Mouse (Mus musculus) lung, postnatal 0 days (tissue): Measurements from ENCODE around the gene Eif4h. TPM values are rescaled to one million over a fixed set of nuclear protein-coding genes. Genes with fewer than 3 reads are reported as not detected.

Experiments used
- ATAC-seq: fragments of 200-750 bp; cut with Nextera tagmentation; 2 replicates; pipeline ENCODE4 v1.8.0; 2017; ENCODE audit warnings: moderate library complexity
- DNase-seq: peaks from one replicate; pipeline ENCODE4 v3.0.0-alpha.2; 2016; ENCODE audit warnings: low spot score
- H3K27ac ChIP-seq: fragments of 300-500 bp; sonication (generic); 2 replicates; pipeline ENCODE4 v1.5.1; 2014; ENCODE audit warnings: antibody characterized with exemption, mild to moderate bottlenecking, low read length, mixed read lengths
- H3K27me3 ChIP-seq: fragments of 300-500 bp; sonication (generic); replicated peaks from 2 replicates; pipeline ENCODE4 v1.6.1; 2014; ENCODE audit warnings: low read length, mixed read lengths; ENCODE audit not compliant: insufficient read depth
- H3K36me3 ChIP-seq: fragments of 300-500 bp; sonication (generic); 2 replicates; pipeline ENCODE4 v1.6.1; 2014; ENCODE audit warnings: low read length, mixed read lengths; ENCODE audit not compliant: insufficient read depth
- H3K4me1 ChIP-seq: fragments of 300-500 bp; sonication (generic); 2 replicates; pipeline ENCODE4 v1.6.1; 2014; ENCODE audit warnings: antibody characterized with exemption, low read depth, low read length, mixed read lengths; ENCODE audit not compliant: insufficient read depth
- H3K4me2 ChIP-seq: fragments of 300-500 bp; sonication (generic); replicated peaks from 2 replicates; pipeline ENCODE4 v1.6.1; 2014; ENCODE audit warnings: low read depth, mild to moderate bottlenecking, low read length, moderate library complexity, mixed read lengths
- H3K4me3 ChIP-seq: fragments of 300-500 bp; sonication (generic); 2 replicates; pipeline ENCODE4 v1.5.1; 2014; ENCODE audit warnings: low read depth, low read length
- H3K9ac ChIP-seq: fragments of 300-500 bp; sonication (generic); replicated peaks from 2 replicates; pipeline ENCODE4 v1.6.1; 2014; ENCODE audit warnings: low read depth, mild to moderate bottlenecking
- H3K9me3 ChIP-seq: fragments of 300-500 bp; sonication (generic); 2 replicates; pipeline ENCODE4 v1.6.1; 2016; ENCODE audit warnings: low read length, mixed read lengths
- CTCF ChIP-seq: IDR thresholded peaks from 2 replicates; pipeline ENCODE4 v1.5.1; 2016; ENCODE audit warnings: antibody characterized with exemption, mild to moderate bottlenecking
- EP300 ChIP-seq: IDR thresholded peaks from 2 replicates; pipeline ENCODE4 v1.6.1; 2016; ENCODE audit warnings: antibody characterized with exemption, mild to moderate bottlenecking, control low read depth
- WGBS: fragments of 180-500 bp; shearing (Covaris S2); extraction: QIAGEN DNeasy Blood & Tissue Kit; methylation state at CpG from one replicate; pipeline ENCODE4 v1.1.7; 2014; 5-methylcytosine and 5-hydroxymethylcytosine counted together
- polyA plus RNA-seq: library from polyadenylated mRNA; unstranded; fragments of >200 nt; fragmentation: Nextera tagmentation; extraction: Ambion mirVana; gene quantifications from 2 replicates; pipeline ENCODE4 v1.2.1, GENCODE M21; 2015

Gene Eif4h
- polyA plus RNA-seq, 1 experiment from 2014 or later: 485 TPM

DNA sequence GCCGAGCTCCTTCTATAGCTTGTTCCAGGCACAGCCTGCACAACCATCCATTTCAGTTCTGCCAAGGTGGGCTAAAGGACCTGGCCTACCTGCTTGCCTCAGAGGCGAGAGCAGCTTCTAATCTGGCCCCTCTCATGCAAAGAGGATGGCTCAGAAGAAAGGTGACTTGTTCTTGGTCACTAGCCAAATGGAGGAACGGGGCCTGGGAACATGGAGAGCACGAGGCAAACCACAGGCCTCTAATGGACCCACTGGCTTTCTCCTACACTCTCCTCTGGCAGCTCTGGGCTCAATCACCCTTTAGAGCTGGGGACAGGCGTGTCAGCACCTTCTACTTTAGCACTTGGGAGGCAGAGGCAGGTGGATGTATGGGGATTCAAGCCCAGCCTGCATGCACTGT lies 35.7 kb upstream of the Eif4h start:
- Histone ChIP-seq H3K9ac (peak overlapping the region; percentile 13), H3K27me3 (no peaks in the 10 kb centered on the region), H3K4me3 (no peak overlapping the region), H3K4me1 (peaks cover 24% of the 10 kb centered on the region; the same call in 1 of the 2 replicates), H3K27ac (peak overlapping the region; percentile 89), H3K4me2 (no peak overlapping the region), H3K36me3 (0 out of 2 replicates have a peak, but pooled peaks cover 10% of the 10 kb centered on the region), H3K9me3 (no peaks in the 10 kb centered on the region)
- no peak for DNase-seq
- WGBS: 66% methylated on average over 5 of the region's 5 CpGs
- TF ChIP-seq CTCF (no peak), EP300 (no peak)
- no peak for ATAC-seq

DNA sequence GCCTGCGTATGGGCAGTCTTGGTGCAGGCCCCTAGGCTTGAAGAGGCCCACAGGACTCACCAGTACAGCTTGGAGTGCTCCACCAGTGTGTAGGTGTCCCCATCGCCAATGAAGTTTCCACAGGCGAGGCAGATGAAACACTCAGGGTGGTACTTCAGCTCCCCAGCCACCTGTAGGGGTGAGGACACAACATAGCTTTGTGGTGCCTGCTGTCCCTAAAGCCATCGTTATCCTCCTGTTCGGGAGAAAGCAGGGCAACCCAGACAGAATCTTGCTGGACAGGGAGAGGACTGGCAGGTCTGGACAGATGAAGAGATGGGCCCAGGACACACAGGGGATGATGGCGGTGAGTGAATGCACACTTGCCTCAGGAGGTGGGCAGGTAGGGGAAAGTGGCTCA lies 33.3 kb upstream of the Eif4h start:
- Histone ChIP-seq H3K27ac (no peak overlapping the region), H3K27me3 (no peaks in the 10 kb centered on the region), H3K4me3 (no peak overlapping the region), H3K36me3 (0 out of 2 replicates have a peak, but pooled peaks cover 14% of the 10 kb centered on the region), H3K9ac (no peak overlapping the region), H3K4me1 (peaks cover 15% of the 10 kb centered on the region; the same call in 1 of the 2 replicates), H3K4me2 (no peak overlapping the region), H3K9me3 (no peaks in the 10 kb centered on the region)
- no peak for ATAC-seq
- TF ChIP-seq EP300: no peak
- no peak for TF ChIP-seq CTCF
- no peak for DNase-seq
- 88% methylated on average over 6 of the region's 6 CpGs for WGBS

GRCm38 (mm10) chr5:134672198-134672516 lies 32.9 kb upstream of the Eif4h start:
- WGBS: 89% methylated on average over 1 of the region's 1 CpGs
- H3K4me1 ChIP-seq: peaks cover 15% of the 10 kb centered on the region; the same call in 1 of the 2 replicates
- TF ChIP-seq EP300: no peak
- no peak for TF ChIP-seq CTCF
- DNase-seq: no peak
- no peak overlapping the region for H3K4me3 ChIP-seq
- H3K4me2 ChIP-seq: no peak overlapping the region
- H3K9me3 ChIP-seq: no peaks in the 10 kb centered on the region
- no peaks in the 10 kb centered on the region for H3K27me3 ChIP-seq
- no peak for ATAC-seq
- 0 out of 2 replicates have a peak overlapping the region, but pooled peaks have one; percentile 28 for H3K27ac ChIP-seq
- 0 out of 2 replicates have a peak, but pooled peaks cover 14% of the 10 kb centered on the region for H3K36me3 ChIP-seq
- H3K9ac ChIP-seq: no peak overlapping the region

DNA sequence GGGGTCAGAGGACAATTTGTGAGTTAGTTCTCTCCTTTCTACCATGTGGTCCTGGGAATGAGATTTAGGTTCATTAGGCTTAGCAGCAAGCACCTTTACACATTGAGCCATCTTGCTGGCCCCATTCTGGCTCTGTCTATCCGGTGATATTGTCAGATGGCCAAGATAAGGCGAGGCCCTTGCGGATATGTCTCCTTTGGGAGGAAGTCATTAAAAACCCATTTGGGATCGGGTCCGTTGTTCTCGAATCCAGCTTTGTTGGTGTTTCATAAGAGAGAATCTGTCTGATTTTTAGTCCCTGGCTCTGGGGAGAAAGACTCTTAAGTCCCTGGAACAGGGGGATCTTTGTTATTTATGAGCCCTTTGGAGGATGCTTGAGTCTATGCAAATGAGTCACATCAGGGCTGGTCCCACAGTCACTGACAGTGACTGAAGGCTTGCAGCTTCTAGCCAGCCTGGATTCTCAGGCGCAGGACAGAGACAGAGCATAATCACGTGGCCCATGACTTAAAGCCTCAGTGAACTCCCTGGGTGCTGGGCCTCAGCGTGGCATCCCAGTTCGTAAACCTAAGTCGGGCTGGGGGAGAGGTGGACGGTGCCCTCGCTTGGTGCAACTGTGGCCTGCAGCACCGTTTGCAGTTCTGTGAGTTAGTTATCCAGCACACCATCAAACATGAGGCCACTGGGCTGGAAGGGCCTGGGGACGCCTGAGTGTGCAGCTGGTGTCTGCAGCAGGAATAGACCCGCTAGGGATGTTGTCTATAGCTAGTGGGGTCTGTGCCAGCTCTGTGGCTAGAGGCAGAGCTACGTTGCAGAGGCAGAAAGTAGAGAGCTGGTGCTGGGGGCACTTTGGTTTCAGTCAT lies 32.3 kb upstream of the Eif4h start:
- no peak for ATAC-seq
- peak; percentile 12; the same call in 1 of the 2 replicates for TF ChIP-seq EP300
- no peak for TF ChIP-seq CTCF
- Histone ChIP-seq H3K27ac (0 out of 2 replicates have a peak overlapping the region, but pooled peaks have one; percentile 28), H3K9me3 (no peaks in the 10 kb centered on the region), H3K4me1 (peaks cover 13% of the 10 kb centered on the region; the same call in 1 of the 2 replicates), H3K36me3 (0 out of 2 replicates have a peak, but pooled peaks cover 14% of the 10 kb centered on the region), H3K4me2 (no peak overlapping the region), H3K9ac (no peak overlapping the region), H3K4me3 (no peak overlapping the region), H3K27me3 (no peaks in the 10 kb centered on the region)
- 56% methylated on average over 17 of the region's 17 CpGs for WGBS
- peak; percentile 59 for DNase-seq

DNA sequence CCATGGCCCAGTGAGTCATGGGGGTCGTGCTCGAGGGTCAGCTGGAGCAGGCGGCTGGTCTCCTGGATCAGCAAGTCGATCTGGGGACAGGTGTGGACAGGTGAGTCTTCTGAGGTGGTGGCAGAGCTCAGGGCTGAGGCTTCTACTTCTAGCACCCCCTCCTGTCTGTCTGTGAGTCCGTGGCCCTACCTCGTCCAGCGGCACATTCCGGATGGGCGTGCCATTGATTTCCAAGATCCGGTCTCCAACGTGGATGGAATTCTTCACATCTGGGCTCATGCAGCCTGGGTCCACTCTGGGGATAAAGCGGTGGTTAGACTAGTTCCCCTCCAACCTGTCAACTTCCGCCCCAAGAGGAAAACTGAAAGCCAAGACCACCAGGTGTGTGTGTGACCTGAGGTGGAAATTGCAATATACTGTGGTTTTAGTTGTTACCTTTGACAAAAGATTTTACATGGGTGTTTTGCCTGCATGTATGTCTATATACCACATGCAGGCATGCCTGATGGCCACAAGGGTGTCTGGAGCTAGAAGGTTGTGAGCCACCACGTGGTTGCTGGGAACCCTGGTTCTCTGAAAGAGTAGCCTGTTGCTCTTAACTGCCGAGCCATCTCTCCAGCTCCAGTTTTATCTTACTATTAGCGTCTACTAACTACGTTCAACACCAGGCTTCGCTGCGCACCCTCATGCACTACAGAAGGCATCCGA lies 29.9 kb upstream of the Eif4h start:
- H3K9me3 ChIP-seq: no peaks in the 10 kb centered on the region
- no peaks in the 10 kb centered on the region for H3K4me1 ChIP-seq
- H3K4me2 ChIP-seq: no peak overlapping the region
- H3K9ac ChIP-seq: no peak overlapping the region
- ATAC-seq (no peak), DNase-seq (no peak)
- no peak overlapping the region for H3K4me3 ChIP-seq
- WGBS: 80% methylated on average over 20 of the region's 20 CpGs
- TF ChIP-seq CTCF (peak; percentile 26), EP300 (no peak)
- no peak overlapping the region for H3K27ac ChIP-seq
- no peaks in the 10 kb centered on the region for H3K27me3 ChIP-seq
- peaks cover 30% of the 10 kb centered on the region; the same call in 1 of the 2 replicates for H3K36me3 ChIP-seq

- no peak overlapping the region for H3K4me3 ChIP-seq
- H3K27ac ChIP-seq: no peak overlapping the region
- TF ChIP-seq CTCF (peak; percentile 77), EP300 (no peak)
- no peak overlapping the region for H3K4me2 ChIP-seq
- no peaks in the 10 kb centered on the region for H3K27me3 ChIP-seq
- no peak overlapping the region for H3K9ac ChIP-seq
- H3K36me3 ChIP-seq: peaks cover 36% of the 10 kb centered on the region; the same call in 1 of the 2 replicates
- H3K9me3 ChIP-seq: no peaks in the 10 kb centered on the region
- no peaks in the 10 kb centered on the region for H3K4me1 ChIP-seq
- peak; percentile 76 for DNase-seq
- peak; percentile 71 for ATAC-seq
- WGBS: 46% methylated on average over 8 of the region's 8 CpGs
These were observed 29.2 kb upstream of the Eif4h start for GRCm38 (mm10) chr5:134668495-134668894.
